ENCODE assay signal across 22 mouse cellular contexts in genomic region chr14:30358028-30358427, GRCm38 (mm10).
"Had no signal": no experiment of that assay in that cellular context is flagged by ENCODE, and none has a peak within 500 bp of the region (broad histone marks: within the 10 kb centered on the region; RNA-seq: fewer than 3 reads in every experiment).

No protein-coding gene starts in this region.

- ATAC-seq: hindbrain, postnatal 0 days; intestine, embryonic 15.5 days had no signal

- DNase-seq: gastrocnemius, postnatal 14 days; gastrocnemius, postnatal 36 days; heart, adult 2 months; heart, postnatal 14 days; heart, postnatal 36 days; kidney, adult 11 months; kidney, adult 8-10 months; kidney, postnatal 10 days; kidney, postnatal 25 days; kidney, postnatal 4 days; liver had no signal

- H3K9ac ChIP-seq: heart, embryonic 13.5 days; heart, embryonic 15.5 days; hindbrain, embryonic 13.5 days; hindbrain, embryonic 15.5 days; intestine, embryonic 15.5 days; limb, embryonic 12.5 days had no signal

- H3K4me3 ChIP-seq: heart, adult 2 months; heart, embryonic 13.5 days; heart, embryonic 15.5 days; hindbrain, embryonic 13.5 days; hindbrain, embryonic 15.5 days; intestine, embryonic 15.5 days; layer of hippocampus, adult 2 months; left cerebral cortex, adult 2 months; limb, embryonic 12.5 days had no signal

- H3K36me3 ChIP-seq: heart, embryonic 13.5 days; heart, embryonic 15.5 days; hindbrain, embryonic 13.5 days; hindbrain, embryonic 15.5 days; intestine, embryonic 15.5 days; limb, embryonic 12.5 days had no signal

- H3K27me3 ChIP-seq: hindbrain, embryonic 15.5 days had no signal

- H3K4me2 ChIP-seq: heart, embryonic 11.5 days; heart, embryonic 13.5 days; heart, embryonic 15.5 days; hindbrain, embryonic 13.5 days; hindbrain, embryonic 15.5 days; intestine, embryonic 15.5 days; limb, embryonic 12.5 days; liver, embryonic 11.5 days had no signal

- H3K27ac ChIP-seq: heart, adult 2 months; heart, embryonic 13.5 days; heart, embryonic 15.5 days; hindbrain, embryonic 13.5 days; hindbrain, embryonic 15.5 days; hindbrain, postnatal 0 days; intestine, embryonic 15.5 days; layer of hippocampus, adult 2 months; left cerebral cortex, adult 2 months; limb, embryonic 12.5 days had no signal

- H3K9me3 ChIP-seq: heart, embryonic 13.5 days; heart, embryonic 15.5 days; hindbrain, embryonic 13.5 days; hindbrain, embryonic 15.5 days; intestine, embryonic 15.5 days; limb, embryonic 12.5 days had no signal
